Mouse (Mus musculus): ENCODE data around the gene Map3k6. TPM values are rescaled to one million over a fixed set of nuclear protein-coding genes. Genes with fewer than 3 reads are reported as not detected.

Map3k6 gene
- polyA plus RNA-seq, 1 experiment: 1.2 TPM

DNA sequence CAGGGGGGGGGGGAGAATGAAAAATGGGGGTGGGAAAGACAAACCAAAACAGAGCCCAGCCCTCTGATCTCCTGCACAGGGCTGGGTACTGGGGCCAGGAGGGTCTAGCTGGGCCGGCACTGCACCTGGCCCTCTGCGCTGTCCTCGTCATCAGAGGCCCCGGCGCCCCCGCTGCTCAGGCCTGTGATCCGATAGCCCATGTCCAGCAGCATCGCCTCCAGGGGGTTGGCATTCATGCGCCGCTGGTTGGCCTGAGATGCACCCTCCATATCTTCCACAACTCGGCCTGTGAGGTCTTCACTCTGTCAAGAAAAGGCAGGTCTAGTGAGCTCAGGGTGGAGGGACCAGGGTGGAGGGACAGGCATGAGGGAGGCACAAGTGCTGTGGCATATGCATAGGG, 53.5 kb downstream of the Map3k6 start:
- Histone ChIP-seq H3K27me3 (ENCODE audit: control insufficient read depth) (no peaks in the 10 kb centered on the region), H3K36me3 (ENCODE audit: control insufficient read depth) (peaks cover 72% of the 10 kb centered on the region), H3K4me1 (ENCODE audit: control insufficient read depth) (peaks cover 48% of the 10 kb centered on the region)

DNA sequence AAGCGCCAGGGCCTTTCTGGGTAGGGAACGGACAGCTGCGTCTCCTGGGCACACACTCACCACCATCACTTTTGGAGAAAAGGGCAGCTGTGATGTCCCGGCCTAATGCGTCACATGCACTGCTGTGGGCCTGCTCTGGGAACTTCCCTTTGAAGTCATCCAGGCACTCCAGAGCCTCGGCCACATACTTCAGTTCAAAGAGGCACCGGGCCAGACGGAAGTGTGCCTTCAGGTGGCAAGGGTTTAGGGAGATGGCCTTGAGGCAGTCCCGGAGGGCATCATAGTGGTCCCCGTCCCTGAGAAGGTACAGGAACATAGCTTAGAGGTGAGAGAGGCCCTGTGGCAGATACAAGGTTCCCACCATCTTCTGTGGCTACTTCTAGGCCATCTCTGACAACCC, 56.7 kb downstream of the Map3k6 start:
- Histone ChIP-seq H3K27me3 (ENCODE audit: control insufficient read depth) (no peaks in the 10 kb centered on the region), H3K36me3 (ENCODE audit: control insufficient read depth) (peaks cover 100% of the 10 kb centered on the region), H3K4me1 (ENCODE audit: control insufficient read depth) (peaks cover 19% of the 10 kb centered on the region), H3K4me3 (replicated peaks) (no peak overlapping the region), H3K9me3 (ENCODE audit: control insufficient read depth, low read length) (no peaks in the 10 kb centered on the region)
- TF ChIP-seq GATA1 (IDR thresholded peaks at IDR 0.05; ENCODE audit: low read length) (no peak), TAL1 (IDR thresholded peaks at IDR 0.05; ENCODE audit: low read length) (no peak)

More for the DNA sequence above, 53.5 kb downstream of the Map3k6 start:
- no peaks in the 10 kb centered on the region for H3K9me3 ChIP-seq (ENCODE audit: control insufficient read depth, low read length)
- no peak overlapping the region for H3K4me3 ChIP-seq (replicated peaks)
- TF ChIP-seq TAL1 (IDR thresholded peaks at IDR 0.05; ENCODE audit: low read length) (no peak), GATA1 (IDR thresholded peaks at IDR 0.05; ENCODE audit: low read length) (no peak)

DNA sequence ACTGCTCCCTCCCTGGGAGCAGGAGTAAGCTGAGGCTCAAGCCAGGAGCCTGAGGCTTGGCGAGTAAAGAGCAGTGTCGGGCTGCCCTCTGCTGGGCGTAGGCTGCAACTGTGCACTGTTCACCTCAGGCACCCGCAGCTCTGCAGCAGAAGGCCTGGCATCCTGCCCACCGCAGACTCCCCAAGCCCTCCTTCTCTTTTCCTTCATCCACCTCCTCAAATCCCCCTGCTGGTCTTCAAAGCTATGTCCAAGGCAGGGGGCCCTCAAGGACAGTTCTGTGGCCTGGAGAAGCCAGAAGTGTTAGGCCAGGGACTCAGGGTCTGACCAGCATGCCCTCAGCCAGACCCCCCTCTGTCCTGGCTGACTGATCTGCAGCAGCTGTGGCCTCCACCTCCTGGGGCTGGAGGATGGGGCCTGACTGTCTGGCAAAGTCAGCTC, 57.2 kb downstream of the Map3k6 start:
- no peak for TF ChIP-seq GATA1 (IDR thresholded peaks at IDR 0.05; ENCODE audit: low read length)
- no peak for TF ChIP-seq TAL1 (IDR thresholded peaks at IDR 0.05; ENCODE audit: low read length)
- H3K36me3 ChIP-seq (ENCODE audit: control insufficient read depth): peaks cover 98% of the 10 kb centered on the region
- H3K4me1 ChIP-seq (ENCODE audit: control insufficient read depth): peaks cover 14% of the 10 kb centered on the region
- H3K9me3 ChIP-seq (ENCODE audit: control insufficient read depth, low read length): no peaks in the 10 kb centered on the region
- no peaks in the 10 kb centered on the region for H3K27me3 ChIP-seq (ENCODE audit: control insufficient read depth)
- H3K4me3 ChIP-seq (replicated peaks): no peak overlapping the region

DNA sequence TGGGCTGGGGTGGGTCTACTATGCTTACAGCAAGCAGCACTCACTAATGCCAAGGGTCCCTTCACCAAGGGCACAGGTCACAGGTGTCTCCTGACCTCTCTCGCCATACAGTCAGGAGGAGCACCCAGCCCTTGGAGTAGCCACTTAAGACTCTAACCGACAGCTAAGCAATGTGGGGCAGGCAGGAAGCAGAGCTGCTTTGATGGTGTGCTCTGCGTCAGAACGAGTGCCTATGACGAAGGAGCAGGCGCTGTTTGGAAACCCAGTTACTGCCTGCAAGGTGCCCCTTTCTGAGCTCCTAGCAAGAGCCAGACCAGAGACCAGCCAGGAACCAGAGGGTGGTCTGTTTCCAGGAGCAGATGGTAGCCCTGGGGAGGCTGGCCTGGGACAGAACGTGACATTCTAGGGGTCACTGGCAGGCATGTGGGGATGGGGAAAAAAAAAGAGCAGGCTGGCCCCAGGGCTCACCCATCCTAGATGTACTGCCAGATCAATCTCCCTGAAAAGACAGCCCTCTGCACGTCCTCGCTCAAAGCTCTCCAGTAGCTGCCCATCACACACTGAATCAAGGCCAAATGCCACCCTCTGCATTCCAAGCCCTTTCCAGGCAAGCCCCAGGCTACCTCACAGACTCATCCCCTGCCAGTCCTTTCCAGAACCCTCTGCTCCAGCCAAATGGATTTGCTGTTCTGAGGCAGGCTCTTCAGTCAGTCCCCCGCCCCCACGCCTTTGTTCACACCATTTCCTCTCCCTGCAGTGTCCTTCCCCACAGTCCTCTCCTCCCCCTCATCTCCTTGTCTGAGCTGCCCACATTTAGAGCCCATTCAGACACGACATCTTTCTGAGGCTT, 58.1 kb downstream of the Map3k6 start:
- H3K36me3 ChIP-seq (ENCODE audit: control insufficient read depth): peaks cover 98% of the 10 kb centered on the region

DNA sequence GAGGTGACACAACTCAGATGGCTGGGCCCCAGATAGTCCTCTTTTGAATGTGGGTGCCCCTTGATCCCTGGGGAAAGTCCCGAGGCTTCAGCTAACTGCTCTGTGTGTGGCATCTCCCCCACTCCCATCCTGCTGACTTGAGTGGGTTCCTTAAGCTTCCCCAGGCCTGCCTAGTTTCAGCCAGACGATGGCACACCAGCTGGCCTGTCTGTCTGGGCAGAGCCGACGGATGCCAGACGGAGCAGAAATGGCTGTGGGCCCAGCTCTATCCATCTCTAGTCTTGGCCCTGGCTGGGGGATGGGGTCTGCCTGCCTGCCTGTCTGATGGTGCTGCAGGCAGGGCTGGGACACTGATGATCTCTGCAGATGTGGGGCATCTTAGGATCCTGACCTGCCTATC, 59.1 kb downstream of the Map3k6 start:
- Histone ChIP-seq H3K4me1 (ENCODE audit: control insufficient read depth) (peaks cover 5% of the 10 kb centered on the region), H3K9me3 (ENCODE audit: control insufficient read depth, low read length) (no peaks in the 10 kb centered on the region), H3K27me3 (ENCODE audit: control insufficient read depth) (no peaks in the 10 kb centered on the region), H3K4me3 (replicated peaks) (no peak overlapping the region), H3K36me3 (ENCODE audit: control insufficient read depth) (peaks cover 95% of the 10 kb centered on the region)
- TF ChIP-seq GATA1 (IDR thresholded peaks at IDR 0.05; ENCODE audit: low read length) (no peak), TAL1 (IDR thresholded peaks at IDR 0.05; ENCODE audit: low read length) (no peak)

More for the DNA sequence above, 58.1 kb downstream of the Map3k6 start:
- Histone ChIP-seq H3K4me3 (replicated peaks) (no peak overlapping the region), H3K9me3 (ENCODE audit: control insufficient read depth, low read length) (no peaks in the 10 kb centered on the region), H3K27me3 (ENCODE audit: control insufficient read depth) (no peaks in the 10 kb centered on the region), H3K4me1 (ENCODE audit: control insufficient read depth) (peaks cover 5% of the 10 kb centered on the region)
- TF ChIP-seq TAL1 (IDR thresholded peaks at IDR 0.05; ENCODE audit: low read length): no peak
- TF ChIP-seq GATA1 (IDR thresholded peaks at IDR 0.05; ENCODE audit: low read length): no peak

DNA sequence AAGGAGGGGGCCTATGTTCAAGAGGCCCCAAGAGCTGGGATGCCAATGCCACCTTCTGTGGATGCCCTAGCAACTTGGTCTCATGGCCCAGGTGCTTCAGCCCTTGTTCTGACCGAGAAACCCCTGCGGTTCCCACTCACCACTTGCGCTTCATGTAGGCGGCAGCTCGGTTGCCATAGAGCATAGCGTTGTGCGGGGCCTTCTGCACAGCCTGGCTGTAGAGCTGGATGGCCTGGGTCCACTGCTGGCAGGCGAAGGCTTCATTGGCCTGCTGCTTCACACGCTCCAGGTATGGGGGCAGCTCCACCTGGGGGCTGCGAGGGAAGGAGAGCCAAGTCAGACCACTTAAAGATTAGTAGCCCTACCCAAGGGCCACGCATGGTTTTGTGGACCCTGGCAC, 59.8 kb downstream of the Map3k6 start:
- peaks cover 5% of the 10 kb centered on the region for H3K4me1 ChIP-seq (ENCODE audit: control insufficient read depth)
- TF ChIP-seq GATA1 (IDR thresholded peaks at IDR 0.05; ENCODE audit: low read length): no peak
- TF ChIP-seq TAL1 (IDR thresholded peaks at IDR 0.05; ENCODE audit: low read length): no peak
- no peaks in the 10 kb centered on the region for H3K9me3 ChIP-seq (ENCODE audit: control insufficient read depth, low read length)
- no peaks in the 10 kb centered on the region for H3K27me3 ChIP-seq (ENCODE audit: control insufficient read depth)
- H3K4me3 ChIP-seq (replicated peaks): no peak overlapping the region
- peaks cover 94% of the 10 kb centered on the region for H3K36me3 ChIP-seq (ENCODE audit: control insufficient read depth)

DNA sequence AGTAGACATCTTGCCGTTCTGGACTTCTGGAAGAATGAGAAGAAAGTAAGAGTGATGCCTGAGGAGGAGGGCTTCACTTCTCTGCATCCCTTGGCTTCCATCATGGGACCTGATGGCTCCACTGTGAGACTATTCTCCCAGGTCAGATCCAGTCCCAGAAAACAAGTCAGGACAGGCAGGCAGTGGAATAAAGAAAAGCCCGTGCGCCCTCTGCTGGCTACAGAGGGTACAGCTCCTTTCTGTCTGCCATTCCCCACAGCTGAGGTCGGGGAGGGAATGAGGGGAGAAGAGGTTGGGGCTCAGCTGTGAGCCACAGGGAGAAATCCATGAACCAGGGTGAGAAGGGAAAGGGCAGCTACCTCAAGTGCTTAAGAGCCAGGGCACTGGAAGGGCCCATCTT, 61.2 kb downstream of the Map3k6 start:
- H3K27me3 ChIP-seq (ENCODE audit: control insufficient read depth): no peaks in the 10 kb centered on the region
- H3K4me1 ChIP-seq (ENCODE audit: control insufficient read depth): peaks cover 5% of the 10 kb centered on the region
- no peaks in the 10 kb centered on the region for H3K9me3 ChIP-seq (ENCODE audit: control insufficient read depth, low read length)
- TF ChIP-seq GATA1 (IDR thresholded peaks at IDR 0.05; ENCODE audit: low read length): no peak
- TF ChIP-seq TAL1 (IDR thresholded peaks at IDR 0.05; ENCODE audit: low read length): no peak
- no peak overlapping the region for H3K4me3 ChIP-seq (replicated peaks)
- H3K36me3 ChIP-seq (ENCODE audit: control insufficient read depth): peaks cover 90% of the 10 kb centered on the region

Other genes with a start within 250 kb of the Map3k6 start
- gene Ahdc1, start 229.6 kb upstream of the Map3k6 start, polyA plus RNA-seq (2012): 0.08 TPM in 2 replicates
- 7.5 and 8.8 TPM in 2 replicates for gene Wasf2, start 110.3 kb upstream of the Map3k6 start, polyA plus RNA-seq (2012)
- not detected in 2 replicates for gene Cd164l2, start 28.7 kb upstream of the Map3k6 start, polyA plus RNA-seq (2012)
- gene Gpr3, start 28.3 kb upstream of the Map3k6 start, polyA plus RNA-seq (2012): not detected in 2 replicates
- gene Sytl1, start 22.3 kb downstream of the Map3k6 start, polyA plus RNA-seq (2012): 0.07 and 0.20 TPM in 2 replicates
- gene Tmem222, start 37.0 kb downstream of the Map3k6 start, polyA plus RNA-seq (2012): 4.2 and 5.3 TPM in 2 replicates
- gene Wdtc1, start 112.7 kb downstream of the Map3k6 start, polyA plus RNA-seq (2012): 23.1 and 24.0 TPM in 2 replicates
- gene Slc9a1, start 128.9 kb downstream of the Map3k6 start, polyA plus RNA-seq (2012): 3.7 and 3.8 TPM in 2 replicates
- not detected in 2 replicates for gene Tent5b, start 239.3 kb downstream of the Map3k6 start, polyA plus RNA-seq (2012)

Data from erythroblast, embryonic 14.5 days (primary cell).